Mouse (Mus musculus): ENCODE data around the gene Sart1.

Gene Sart1

GRCm38 (mm10) chr19:5388588-5389242, at the start of gene Sart1:
TSS of gene Sart1 (minus strand) at chr19:5388703.
- peak; percentile 94 to 95 for DNase-seq (ENCODE audit: low spot score in 2 of 2)

DNA sequence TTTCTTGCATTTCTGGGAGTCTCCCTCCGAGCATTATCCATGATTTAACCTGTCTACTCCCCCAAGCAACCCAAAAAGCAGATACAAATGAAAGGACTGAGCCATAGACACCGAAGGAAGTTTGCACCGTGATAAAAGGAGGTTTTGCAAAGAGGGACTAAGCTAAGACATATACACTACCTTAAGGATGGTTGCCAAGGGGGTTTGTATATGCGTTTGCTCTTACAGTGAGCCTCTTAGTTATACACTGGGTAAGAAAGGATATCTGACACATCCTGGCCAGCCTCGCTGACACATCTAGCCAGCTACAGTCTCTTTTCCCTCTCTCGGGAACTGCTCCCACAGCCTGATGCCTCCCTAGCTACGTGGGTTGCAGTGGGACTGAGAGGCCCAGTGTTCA, 45.4 kb upstream of the Sart1 start:
- no peak for DNase-seq (ENCODE audit: low spot score in 2 of 2)

- DNase-seq (ENCODE audit: low spot score in 2 of 2): peak in 1 of 2 experiments; percentile 49
Measured at GRCm38 (mm10) chr19:5432992-5433852, 44.7 kb upstream of the Sart1 start.

GRCm38 (mm10) chr19:5431911-5432464, 43.5 kb upstream of the Sart1 start:
- DNase-seq (ENCODE audit: low spot score in 2 of 2): no peak

GRCm38 (mm10) chr19:5430408-5430807, 41.9 kb upstream of the Sart1 start:
- no peak for DNase-seq (ENCODE audit: low spot score in 2 of 2)

DNA sequence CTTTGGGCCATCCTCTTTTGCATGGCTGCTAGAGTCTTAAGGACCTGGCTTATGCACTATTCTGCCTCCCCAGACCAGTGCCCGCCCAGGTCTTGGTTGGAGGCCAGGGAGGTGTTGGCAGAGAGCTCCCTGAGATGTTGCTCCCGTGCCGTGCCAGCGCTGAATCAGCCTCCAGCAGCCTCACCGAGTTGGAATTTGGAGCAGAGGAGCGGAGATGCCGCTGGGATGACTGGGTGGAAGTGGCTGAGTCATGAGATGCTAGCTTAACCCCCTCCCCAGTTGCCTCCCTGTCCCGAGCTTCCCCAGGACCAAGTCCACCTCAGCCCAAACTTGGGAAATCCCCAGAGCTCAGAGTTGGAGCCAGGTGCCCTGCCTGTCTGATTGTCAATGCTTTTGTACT, 41.3 kb upstream of the Sart1 start:
- DNase-seq (ENCODE audit: low spot score in 2 of 2): peak in 1 of 2 experiments; percentile 54

DNA sequence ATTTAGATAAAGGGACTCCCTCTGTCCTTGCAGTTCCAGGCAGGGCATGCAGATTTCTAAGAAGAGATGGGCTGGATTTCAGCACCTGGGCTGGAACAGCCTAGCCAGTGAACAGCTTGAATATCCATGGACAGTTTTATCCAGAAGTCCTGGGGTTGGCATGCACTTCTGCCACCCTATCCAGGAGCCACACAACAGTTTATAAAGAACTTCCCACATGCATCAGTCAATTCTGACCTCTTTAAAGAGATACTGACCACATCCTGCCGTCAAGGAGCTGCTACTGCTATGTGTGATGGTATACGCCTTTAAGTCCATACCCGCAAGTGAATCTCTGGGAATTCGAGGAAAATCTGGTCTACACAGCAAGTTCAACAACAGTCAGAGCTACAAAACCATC, 40.7 kb upstream of the Sart1 start:
- DNase-seq (ENCODE audit: low spot score in 2 of 2): no peak

GRCm38 (mm10) chr19:5428083-5428482, 39.6 kb upstream of the Sart1 start:
- no peak for DNase-seq (ENCODE audit: low spot score in 2 of 2)

DNA sequence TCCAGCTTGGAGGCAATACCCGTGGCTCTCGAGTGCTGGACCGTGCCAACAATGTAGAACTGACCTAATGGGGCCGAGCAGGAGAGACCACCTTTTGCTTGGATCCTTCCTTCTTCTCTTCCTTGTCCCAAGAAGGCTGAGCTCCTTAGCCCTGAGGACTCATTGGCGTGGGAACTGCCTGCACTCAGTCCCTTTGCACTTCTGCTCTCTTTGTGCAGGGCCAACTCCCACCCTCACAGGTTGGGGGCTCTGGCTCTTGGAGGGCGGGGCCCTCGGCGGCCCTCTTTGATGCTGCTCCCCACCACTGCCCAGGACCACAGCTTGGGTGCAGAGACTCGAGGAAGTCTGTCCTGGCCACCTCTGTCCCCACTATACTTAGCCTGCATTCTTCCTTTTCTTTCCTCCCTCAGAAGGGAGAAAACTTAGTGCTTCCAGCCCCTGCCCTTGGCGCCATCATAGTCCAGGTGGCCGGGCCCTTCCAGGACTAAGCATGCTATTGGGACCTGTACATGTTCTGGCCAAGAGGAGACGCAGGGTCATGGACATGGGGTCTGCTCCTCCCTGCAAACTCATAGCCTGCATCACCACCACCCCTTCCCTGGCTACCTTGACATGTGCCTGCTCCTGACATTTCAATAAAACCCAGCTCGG, 38.3 kb upstream of the Sart1 start:
- no peak for DNase-seq (ENCODE audit: low spot score in 2 of 2)

GRCm38 (mm10) chr19:5425906-5426565, 37.5 kb upstream of the Sart1 start:
- DNase-seq (ENCODE audit: low spot score in 2 of 2): no peak

GRCm38 (mm10) chr19:5424782-5425741, 36.6 kb upstream of the Sart1 start, which contains the start of the genes Drap1 and AI837181:
TSS of gene Drap1 (minus strand) at chr19:5424979.
TSS of gene AI837181 (plus strand) at chr19:5425144.
- DNase-seq (ENCODE audit: low spot score in 2 of 2): peak; percentile 94 to 97

GRCm38 (mm10) chr19:5424092-5424781, 35.7 kb upstream of the Sart1 start:
- DNase-seq (ENCODE audit: low spot score in 2 of 2): peak; percentile 74 to 78

DNA sequence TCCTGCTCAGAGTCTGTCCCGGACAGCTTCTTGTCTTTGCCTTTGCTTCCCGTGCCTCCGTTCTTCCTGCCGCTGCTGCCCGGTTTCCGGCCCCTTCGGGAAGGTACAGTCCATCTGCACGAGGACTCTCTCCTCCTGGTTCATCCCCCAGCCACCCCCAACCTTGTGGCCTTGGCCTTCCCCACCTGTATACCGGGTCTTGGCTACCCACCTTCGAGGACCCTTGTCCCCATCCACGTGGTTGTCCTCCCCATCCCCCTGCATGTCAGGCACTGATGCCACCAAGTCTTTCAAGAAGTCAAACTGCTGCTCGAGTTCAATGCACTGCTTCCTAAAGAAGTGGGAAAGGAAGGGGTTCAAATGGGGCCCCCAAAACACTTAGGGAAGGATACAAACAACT, 35.1 kb upstream of the Sart1 start:
- DNase-seq (ENCODE audit: low spot score in 2 of 2): no peak

- DNase-seq (ENCODE audit: low spot score in 2 of 2): no peak
Measured at GRCm38 (mm10) chr19:5422895-5423443, 34.5 kb upstream of the Sart1 start.

GRCm38 (mm10) chr19:5422267-5422666, 33.8 kb upstream of the Sart1 start:
- no peak for DNase-seq (ENCODE audit: low spot score in 2 of 2)

- no peak for DNase-seq (ENCODE audit: low spot score in 2 of 2)
Measured at GRCm38 (mm10) chr19:5421784-5422183, 33.3 kb upstream of the Sart1 start.

- DNase-seq (ENCODE audit: low spot score in 2 of 2): no peak
Measured at GRCm38 (mm10) chr19:5420579-5420978, 32.1 kb upstream of the Sart1 start.

DNA sequence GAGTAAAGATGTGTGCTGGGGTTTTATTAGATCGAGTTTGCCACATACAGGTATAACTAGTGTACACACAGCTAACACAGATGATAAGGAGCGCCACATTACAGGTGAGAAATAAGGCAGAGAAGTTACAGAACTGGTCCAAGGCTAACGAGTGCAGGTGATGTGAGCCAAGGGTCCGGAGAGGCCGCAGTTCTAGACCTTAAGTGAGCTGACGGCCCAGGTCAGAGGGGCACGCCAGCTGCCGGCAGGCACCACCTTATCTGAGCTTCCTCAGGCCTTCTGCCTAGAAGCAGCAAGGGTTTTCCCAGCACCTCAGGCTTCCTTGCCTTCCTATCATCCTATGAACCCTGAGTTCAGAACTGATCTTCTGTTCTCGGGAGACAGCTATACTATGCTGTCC, 31.1 kb upstream of the Sart1 start:
- DNase-seq (ENCODE audit: low spot score in 2 of 2): no peak

DNA sequence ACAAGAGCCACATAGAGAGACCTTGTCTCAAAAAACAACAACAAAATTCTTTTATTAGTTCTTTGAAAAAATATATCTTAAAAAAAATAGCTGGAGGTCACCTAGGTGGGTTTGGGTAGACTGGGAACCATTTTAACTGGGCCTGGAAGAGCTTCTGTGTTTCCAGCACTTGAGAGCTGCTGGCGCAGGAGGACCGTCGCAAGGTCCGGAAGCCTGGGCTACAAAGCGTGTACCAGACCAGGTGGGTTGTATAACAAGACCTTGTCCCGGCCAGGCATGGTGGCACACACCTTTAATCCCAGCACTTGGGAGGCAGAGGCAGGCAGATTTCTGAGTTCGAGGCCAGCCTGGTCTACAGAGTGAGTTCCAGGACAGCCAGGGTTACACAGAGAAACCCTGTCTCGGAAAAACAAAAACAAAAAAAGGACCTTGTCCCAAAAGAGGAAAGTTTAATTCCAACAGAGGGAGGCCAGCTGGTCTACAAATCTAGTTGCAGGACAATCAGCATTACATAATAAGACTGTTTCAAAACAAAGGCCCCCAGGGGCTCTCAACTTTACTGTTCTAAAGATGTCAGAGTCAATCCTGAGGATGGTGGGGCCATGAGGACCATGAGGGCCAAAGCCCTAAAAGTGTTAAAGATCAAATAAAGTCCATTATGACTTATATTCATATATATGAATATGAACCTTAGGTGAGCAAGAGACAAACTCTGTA, 30.4 kb upstream of the Sart1 start:
- no peak for DNase-seq (ENCODE audit: low spot score in 2 of 2)

Data from urinary bladder, postnatal 4 days (tissue).